Mouse (Mus musculus): Measurements from ENCODE around the gene Gm3072. TPM values are rescaled to one million over a fixed set of nuclear protein-coding genes. Genes with fewer than 3 reads are reported as not detected.

Gene Gm3072
- polyA plus RNA-seq, 1 experiment from 2014 or later, result not detected

Other genes starting within 250 kb of the Gm3072 start
- gene Gm7945, start 238.2 kb downstream of the Gm3072 start, polyA plus RNA-seq (2015; fragmentation: Nextera tagmentation; extraction: Ambion mirVana), result 0.14 TPM in 1 of 2 replicates, not detected in the other
- not detected in 2 replicates for gene Gm6482, start 216.3 kb downstream of the Gm3072 start, polyA plus RNA-seq (2015; fragmentation: Nextera tagmentation; extraction: Ambion mirVana)
- gene Gm7954, start 171.1 kb downstream of the Gm3072 start, polyA plus RNA-seq (2015; fragmentation: Nextera tagmentation; extraction: Ambion mirVana), result not detected in 2 replicates
- not detected in 2 replicates for gene Gm3486, start 135.1 kb downstream of the Gm3072 start, polyA plus RNA-seq (2015; fragmentation: Nextera tagmentation; extraction: Ambion mirVana)
- gene Gm7970, start 69.0 kb downstream of the Gm3072 start, polyA plus RNA-seq (2015; fragmentation: Nextera tagmentation; extraction: Ambion mirVana), result not detected in 2 replicates
- not detected in 2 replicates for gene 1700049E17Rik2, start 51.4 kb downstream of the Gm3072 start, polyA plus RNA-seq (2015; fragmentation: Nextera tagmentation; extraction: Ambion mirVana)
- gene Gm3676, start 21.9 kb upstream of the Gm3072 start, polyA plus RNA-seq (2015; fragmentation: Nextera tagmentation; extraction: Ambion mirVana), result not detected in 2 replicates
- gene Gm8068, start 77.3 kb upstream of the Gm3072 start, polyA plus RNA-seq (2015; fragmentation: Nextera tagmentation; extraction: Ambion mirVana), result not detected in 2 replicates
- gene Gm7929, start 126.0 kb upstream of the Gm3072 start, polyA plus RNA-seq (2015; fragmentation: Nextera tagmentation; extraction: Ambion mirVana), result not detected in 2 replicates
- not detected in 2 replicates for gene Gm47189, start 147.8 kb upstream of the Gm3072 start, polyA plus RNA-seq (2015; fragmentation: Nextera tagmentation; extraction: Ambion mirVana)

All from hindbrain, embryonic 16.5 days (tissue).